Mouse (Mus musculus): ENCODE measurements around the gene Snx29. TPM values are rescaled to one million over a fixed set of nuclear protein-coding genes. Genes with fewer than 3 reads are reported as not detected.

The Snx29 gene
- polyA plus RNA-seq, 1 experiment, result 27.7 TPM

- no peak overlapping the region for H3K27ac ChIP-seq (ENCODE audit: insufficient read depth, low read depth, low read length)
- no peak for TF ChIP-seq CTCF (IDR thresholded peaks at IDR 0.05; ENCODE audit: low read depth, low read length)
- peaks cover 16% of the 10 kb centered on the region for H3K4me1 ChIP-seq (ENCODE audit: control insufficient read depth, insufficient read depth, low read length)
- H3K4me3 ChIP-seq (ENCODE audit: insufficient read depth, low read length), result no peak overlapping the region
Measured at GRCm38 (mm10) chr16:11691487-11692200, 368.9 kb downstream of the Snx29 start.

- TF ChIP-seq POLR2A (IDR thresholded peaks at IDR 0.05; ENCODE audit: borderline replicate concordance, low read depth, low read length) (no peak), CTCF (IDR thresholded peaks at IDR 0.05; ENCODE audit: low read depth, low read length) (no peak)
- H3K27ac ChIP-seq (ENCODE audit: insufficient read depth, low read depth, low read length), result no peak overlapping the region
Measured at GRCm38 (mm10) chr16:11692744-11693143, 370.0 kb downstream of the Snx29 start.

GRCm38 (mm10) chr16:11694386-11694785, 371.7 kb downstream of the Snx29 start:
- TF ChIP-seq POLR2A (IDR thresholded peaks at IDR 0.05; ENCODE audit: borderline replicate concordance, low read depth, low read length), result no peak
- TF ChIP-seq CTCF (IDR thresholded peaks at IDR 0.05; ENCODE audit: low read depth, low read length), result no peak
- Histone ChIP-seq H3K27ac (ENCODE audit: insufficient read depth, low read depth, low read length) (no peak overlapping the region), H3K4me1 (ENCODE audit: control insufficient read depth, insufficient read depth, low read length) (peaks cover 16% of the 10 kb centered on the region)

More at GRCm38 (mm10) chr16:11692744-11693143, 370.0 kb downstream of the Snx29 start:
- Histone ChIP-seq H3K4me1 (ENCODE audit: control insufficient read depth, insufficient read depth, low read length) (peaks cover 16% of the 10 kb centered on the region), H3K4me3 (ENCODE audit: insufficient read depth, low read length) (no peak overlapping the region)

GRCm38 (mm10) chr16:11696767-11697166, 374.1 kb downstream of the Snx29 start:
- H3K4me1 ChIP-seq (ENCODE audit: control insufficient read depth, insufficient read depth, low read length), result peaks cover 16% of the 10 kb centered on the region
- no peak overlapping the region for H3K27ac ChIP-seq (ENCODE audit: insufficient read depth, low read depth, low read length)
- TF ChIP-seq POLR2A (IDR thresholded peaks at IDR 0.05; ENCODE audit: borderline replicate concordance, low read depth, low read length) (no peak), CTCF (IDR thresholded peaks at IDR 0.05; ENCODE audit: low read depth, low read length) (no peak)
- H3K4me3 ChIP-seq (ENCODE audit: insufficient read depth, low read length), result no peak overlapping the region

More at GRCm38 (mm10) chr16:11694386-11694785, 371.7 kb downstream of the Snx29 start:
- H3K4me3 ChIP-seq (ENCODE audit: insufficient read depth, low read length), result no peak overlapping the region

GRCm38 (mm10) chr16:11697710-11698357, 375.1 kb downstream of the Snx29 start:
- Histone ChIP-seq H3K27ac (ENCODE audit: insufficient read depth, low read depth, low read length) (no peak overlapping the region), H3K4me3 (ENCODE audit: insufficient read depth, low read length) (no peak overlapping the region), H3K4me1 (ENCODE audit: control insufficient read depth, insufficient read depth, low read length) (peaks cover 16% of the 10 kb centered on the region)
- TF ChIP-seq POLR2A (IDR thresholded peaks at IDR 0.05; ENCODE audit: borderline replicate concordance, low read depth, low read length) (no peak), CTCF (IDR thresholded peaks at IDR 0.05; ENCODE audit: low read depth, low read length) (peak; percentile 45; the same call in 1 of the 2 replicates)

GRCm38 (mm10) chr16:11701579-11701978, 378.9 kb downstream of the Snx29 start:
- Histone ChIP-seq H3K4me1 (ENCODE audit: control insufficient read depth, insufficient read depth, low read length) (no peaks in the 10 kb centered on the region), H3K27ac (ENCODE audit: insufficient read depth, low read depth, low read length) (no peak overlapping the region), H3K4me3 (ENCODE audit: insufficient read depth, low read length) (no peak overlapping the region)
- TF ChIP-seq CTCF (IDR thresholded peaks at IDR 0.05; ENCODE audit: low read depth, low read length) (no peak), POLR2A (IDR thresholded peaks at IDR 0.05; ENCODE audit: borderline replicate concordance, low read depth, low read length) (no peak)

GRCm38 (mm10) chr16:11704096-11704495, 381.4 kb downstream of the Snx29 start:
- no peak overlapping the region for H3K27ac ChIP-seq (ENCODE audit: insufficient read depth, low read depth, low read length)
- H3K4me3 ChIP-seq (ENCODE audit: insufficient read depth, low read length), result no peak overlapping the region
- TF ChIP-seq POLR2A (IDR thresholded peaks at IDR 0.05; ENCODE audit: borderline replicate concordance, low read depth, low read length), result no peak
- no peak for TF ChIP-seq CTCF (IDR thresholded peaks at IDR 0.05; ENCODE audit: low read depth, low read length)
- H3K4me1 ChIP-seq (ENCODE audit: control insufficient read depth, insufficient read depth, low read length), result peaks cover 10% of the 10 kb centered on the region

- H3K27ac ChIP-seq (ENCODE audit: insufficient read depth, low read depth, low read length), result no peak overlapping the region
- H3K4me1 ChIP-seq (ENCODE audit: control insufficient read depth, insufficient read depth, low read length), result peaks cover 23% of the 10 kb centered on the region
- TF ChIP-seq POLR2A (IDR thresholded peaks at IDR 0.05; ENCODE audit: borderline replicate concordance, low read depth, low read length) (no peak), CTCF (IDR thresholded peaks at IDR 0.05; ENCODE audit: low read depth, low read length) (no peak)
- no peak overlapping the region for H3K4me3 ChIP-seq (ENCODE audit: insufficient read depth, low read length)
Measured at GRCm38 (mm10) chr16:11705456-11705855, 382.7 kb downstream of the Snx29 start.

- Histone ChIP-seq H3K4me1 (ENCODE audit: control insufficient read depth, insufficient read depth, low read length) (peaks cover 26% of the 10 kb centered on the region), H3K4me3 (ENCODE audit: insufficient read depth, low read length) (no peak overlapping the region), H3K27ac (ENCODE audit: insufficient read depth, low read depth, low read length) (no peak overlapping the region)
- TF ChIP-seq CTCF (IDR thresholded peaks at IDR 0.05; ENCODE audit: low read depth, low read length), result no peak
- TF ChIP-seq POLR2A (IDR thresholded peaks at IDR 0.05; ENCODE audit: borderline replicate concordance, low read depth, low read length), result no peak
Measured at GRCm38 (mm10) chr16:11708097-11708496, 385.4 kb downstream of the Snx29 start.

- Histone ChIP-seq H3K4me1 (ENCODE audit: control insufficient read depth, insufficient read depth, low read length) (peaks cover 26% of the 10 kb centered on the region), H3K4me3 (ENCODE audit: insufficient read depth, low read length) (no peak overlapping the region), H3K27ac (ENCODE audit: insufficient read depth, low read depth, low read length) (peak overlapping the region; percentile 77)
- TF ChIP-seq CTCF (IDR thresholded peaks at IDR 0.05; ENCODE audit: low read depth, low read length) (no peak), POLR2A (IDR thresholded peaks at IDR 0.05; ENCODE audit: borderline replicate concordance, low read depth, low read length) (no peak)
Measured at GRCm38 (mm10) chr16:11709382-11709781, 386.7 kb downstream of the Snx29 start.
